In the genomic region with DNA sequence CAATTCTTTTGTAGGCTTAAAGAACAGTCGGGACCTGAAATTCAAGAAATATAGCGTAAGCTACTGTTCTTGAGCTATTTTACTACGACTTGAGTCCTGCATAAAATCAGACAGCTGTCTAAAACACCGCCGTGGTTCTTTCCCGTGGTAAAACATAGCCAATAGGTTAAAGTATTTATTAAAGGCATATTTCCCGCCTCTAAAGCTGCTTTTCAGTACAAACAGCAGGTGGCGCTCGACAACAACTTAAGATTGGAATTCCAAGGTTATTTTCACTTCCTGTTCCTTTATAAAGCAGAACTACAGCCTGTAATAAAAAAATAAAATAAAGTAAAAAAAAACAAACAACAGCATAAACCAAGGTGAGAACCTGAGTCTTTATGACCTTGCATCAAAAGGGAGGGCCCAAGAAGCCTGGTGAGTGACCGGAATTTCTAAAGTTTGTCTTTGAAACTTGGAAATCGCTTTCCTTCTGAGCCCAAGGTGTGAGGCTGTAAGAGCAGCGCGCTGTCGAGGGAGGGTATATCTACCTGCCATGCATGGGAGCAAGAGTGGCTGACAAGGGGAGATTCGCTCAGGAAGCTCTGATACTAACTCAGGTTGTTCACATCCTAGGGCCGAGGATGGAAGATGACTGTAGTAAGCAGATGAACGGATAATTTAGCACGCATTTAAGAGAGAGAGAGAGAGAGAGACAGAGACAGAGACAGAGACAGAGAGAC, we compare ENCODE assay signal across 8 mouse cellular contexts. TPM values are rescaled to one million over a fixed set of nuclear protein-coding genes. Genes with fewer than 3 reads are reported as not detected.
DNase-seq lines count a peak whose midpoint lies in the region; ATAC-seq and TF ChIP-seq lines count a peak whose summit lies in the region.

No protein-coding gene starts in this region.

- H3K27ac ChIP-seq in embryonic facial prominence, embryonic 14.5 days (replicated peaks; ENCODE audit: low read depth, low read length), result no peak overlapping the region
- H3K27ac ChIP-seq in heart, embryonic 13.5 days (replicated peaks), result no peak overlapping the region
- H3K27ac ChIP-seq in kidney, embryonic 15.5 days, result no peak overlapping the region
- no peak overlapping the region for H3K27ac ChIP-seq in limb, embryonic 15.5 days
- H3K27ac ChIP-seq in stomach, embryonic 15.5 days, result no peak overlapping the region

- H3K79me2 ChIP-seq in myocyte (ENCODE audit: control insufficient read depth, insufficient read depth), result no peaks in the 10 kb centered on the region

- WGBS in embryonic facial prominence, embryonic 14.5 days, result 31% methylated on average over 18 of the region's 18 CpGs
- WGBS in heart, embryonic 13.5 days, result 32% methylated on average over 18 of the region's 18 CpGs
- WGBS in kidney, embryonic 15.5 days, result 30% methylated on average over 18 of the region's 18 CpGs
- WGBS in limb, embryonic 15.5 days, result 30% methylated on average over 18 of the region's 18 CpGs
- 34% methylated on average over 18 of the region's 18 CpGs for WGBS in stomach, embryonic 15.5 days

- DNase-seq in 416B (ENCODE audit: low read depth), result peak; percentile 90
- peak; percentile 73 for DNase-seq in adrenal gland, postnatal 25 days
- peak; percentile 88 for DNase-seq in embryonic facial prominence, embryonic 14.5 days (ENCODE audit: low spot score)

- H3K4me1 ChIP-seq in embryonic facial prominence, embryonic 14.5 days (ENCODE audit: control insufficient read depth, insufficient read depth, low read length), result no peaks in the 10 kb centered on the region
- peaks cover 3% of the 10 kb centered on the region; the same call in 1 of the 2 replicates for H3K4me1 ChIP-seq in heart, embryonic 13.5 days
- peaks cover 5% of the 10 kb centered on the region; the same call in 1 of the 2 replicates for H3K4me1 ChIP-seq in kidney, embryonic 15.5 days
- H3K4me1 ChIP-seq in limb, embryonic 15.5 days, result peaks cover 3% of the 10 kb centered on the region; the same call in 1 of the 2 replicates
- H3K4me1 ChIP-seq in stomach, embryonic 15.5 days, result 0 out of 2 replicates have a peak, but pooled peaks cover 3% of the 10 kb centered on the region

- 0 out of 2 replicates have a peak overlapping the region, but pooled peaks have one; percentile 18 for H3K4me2 ChIP-seq in embryonic facial prominence, embryonic 14.5 days (ENCODE audit: low read depth, low read length)
- peak overlapping the region; percentile 36; the same call in 1 of the 2 replicates for H3K4me2 ChIP-seq in heart, embryonic 13.5 days
- peak overlapping the region; percentile 42 for H3K4me2 ChIP-seq in kidney, embryonic 15.5 days
- 0 out of 2 replicates have a peak overlapping the region, but pooled peaks have one; percentile 10 for H3K4me2 ChIP-seq in limb, embryonic 15.5 days
- peak overlapping the region; percentile 57 for H3K4me2 ChIP-seq in myocyte (ENCODE audit: low read depth)
- H3K4me2 ChIP-seq in stomach, embryonic 15.5 days, result peak overlapping the region; percentile 34; the same call in 1 of the 2 replicates

- peaks cover 13% of the 10 kb centered on the region for H3K27me3 ChIP-seq in embryonic facial prominence, embryonic 14.5 days (replicated peaks; ENCODE audit: control insufficient read depth, insufficient read depth, low read length)
- H3K27me3 ChIP-seq in heart, embryonic 13.5 days (replicated peaks), result no peaks in the 10 kb centered on the region
- H3K27me3 ChIP-seq in kidney, embryonic 15.5 days, result peaks cover 19% of the 10 kb centered on the region
- peaks cover 30% of the 10 kb centered on the region for H3K27me3 ChIP-seq in limb, embryonic 15.5 days
- no peaks in the 10 kb centered on the region for H3K27me3 ChIP-seq in myocyte (ENCODE audit: control insufficient read depth, insufficient read depth, insufficient read length)
- peaks cover 3% of the 10 kb centered on the region; the same call in 1 of the 2 replicates for H3K27me3 ChIP-seq in stomach, embryonic 15.5 days (replicated peaks)

- no peak for ATAC-seq in embryonic facial prominence, embryonic 14.5 days (ENCODE audit: low read depth)
- no peak for ATAC-seq in heart, embryonic 13.5 days (ENCODE audit: extremely low read depth, insufficient number of reproducible peaks, low FRiP score, low TSS enrichment)
- ATAC-seq in kidney, embryonic 15.5 days (replicated peaks; ENCODE audit: low FRiP score), result 0 out of 2 replicates have a peak, but pooled peaks have one; percentile 12
- no peak for ATAC-seq in limb, embryonic 15.5 days (ENCODE audit: insufficient number of reproducible peaks, low FRiP score, low TSS enrichment, low read depth)
- ATAC-seq in stomach, embryonic 15.5 days (ENCODE audit: insufficient read depth, low FRiP score, low read depth), result no peak

- no peak overlapping the region for H3ac ChIP-seq in myocyte (ENCODE audit: control insufficient read depth, insufficient read length)

- TF ChIP-seq POLR2A in myocyte (IDR thresholded peaks at IDR 0.05; ENCODE audit: insufficient read length, low read depth), result no peak

- H3K4me3 ChIP-seq in embryonic facial prominence, embryonic 14.5 days (ENCODE audit: low read depth, low read length), result no peak overlapping the region
- H3K4me3 ChIP-seq in heart, embryonic 13.5 days, result no peak overlapping the region
- no peak overlapping the region for H3K4me3 ChIP-seq in kidney, embryonic 15.5 days (replicated peaks)
- H3K4me3 ChIP-seq in limb, embryonic 15.5 days, result no peak overlapping the region
- no peak overlapping the region for H3K4me3 ChIP-seq in myocyte
- H3K4me3 ChIP-seq in stomach, embryonic 15.5 days (replicated peaks), result peak overlapping the region; percentile 14; the same call in 1 of the 2 replicates

- H3K9me3 ChIP-seq in embryonic facial prominence, embryonic 14.5 days (ENCODE audit: control insufficient read depth, low read length), result no peaks in the 10 kb centered on the region
- H3K9me3 ChIP-seq in heart, embryonic 13.5 days, result no peaks in the 10 kb centered on the region
- no peaks in the 10 kb centered on the region for H3K9me3 ChIP-seq in kidney, embryonic 15.5 days (replicated peaks)
- no peaks in the 10 kb centered on the region for H3K9me3 ChIP-seq in limb, embryonic 15.5 days
- H3K9me3 ChIP-seq in stomach, embryonic 15.5 days, result no peaks in the 10 kb centered on the region

- H3K9ac ChIP-seq in embryonic facial prominence, embryonic 14.5 days (ENCODE audit: low read depth, low read length), result no peak overlapping the region
- H3K9ac ChIP-seq in heart, embryonic 13.5 days, result no peak overlapping the region
- H3K9ac ChIP-seq in kidney, embryonic 15.5 days, result no peak overlapping the region
- no peak overlapping the region for H3K9ac ChIP-seq in limb, embryonic 15.5 days
- no peak overlapping the region for H3K9ac ChIP-seq in stomach, embryonic 15.5 days

- no peaks in the 10 kb centered on the region for H3K36me3 ChIP-seq in embryonic facial prominence, embryonic 14.5 days (ENCODE audit: control insufficient read depth, insufficient read depth, low read length)
- no peaks in the 10 kb centered on the region for H3K36me3 ChIP-seq in heart, embryonic 13.5 days
- no peaks in the 10 kb centered on the region for H3K36me3 ChIP-seq in kidney, embryonic 15.5 days
- H3K36me3 ChIP-seq in limb, embryonic 15.5 days, result no peaks in the 10 kb centered on the region
- H3K36me3 ChIP-seq in myocyte (ENCODE audit: control insufficient read depth, insufficient read depth), result no peaks in the 10 kb centered on the region
- H3K36me3 ChIP-seq in stomach, embryonic 15.5 days, result no peaks in the 10 kb centered on the region

TF ChIP-seq in myocyte, 11 proteins besides CTCF, POLR2A, EP300 and RAD21:
- no peak for TF ChIP-seq MAX (IDR thresholded peaks at IDR 0.05; ENCODE audit: low read depth)
- no peak for TF ChIP-seq TCF12 (IDR thresholded peaks at IDR 0.05; ENCODE audit: insufficient read depth, poor library complexity, severe bottlenecking)
- TF ChIP-seq POLR2AphosphoS2 (IDR thresholded peaks at IDR 0.05; ENCODE audit: insufficient read length, low read depth), result no peak
- TF ChIP-seq E2F4 (IDR thresholded peaks at IDR 0.05; ENCODE audit: insufficient read depth), result no peak
- no peak for TF ChIP-seq TCF3 (IDR thresholded peaks at IDR 0.05; ENCODE audit: insufficient read length, low read depth)
- TF ChIP-seq MYOD1 (IDR thresholded peaks at IDR 0.05; ENCODE audit: control insufficient read depth in 1 of 3, insufficient read length in 2 of 3, low read depth in 2 of 3), result no peak
- no peak for TF ChIP-seq USF1 (IDR thresholded peaks at IDR 0.05; ENCODE audit: low read depth)
- no peak for TF ChIP-seq MYOG (IDR thresholded peaks at IDR 0.05; ENCODE audit: control insufficient read depth in 1 of 3, insufficient read depth in 1 of 3, insufficient read length in 2 of 3, low read depth in 2 of 3)
- TF ChIP-seq CEBPB (IDR thresholded peaks at IDR 0.05; ENCODE audit: insufficient read depth, poor library complexity, severe bottlenecking), result no peak
- TF ChIP-seq REST (IDR thresholded peaks at IDR 0.05; ENCODE audit: insufficient read depth, insufficient read length), result no peak
- no peak for TF ChIP-seq SRF (IDR thresholded peaks at IDR 0.05; ENCODE audit: control insufficient read depth, insufficient read length, low read depth)
TF ChIP-seq in myocyte: peak in this region for 0.

RNA-seq across cellular contexts. Expression of gene Scrg1, which starts 26.4 kb away (rescaled TPM):
- not detected in 2 replicates for total RNA-seq in adrenal gland, postnatal 25 days (2021)
- polyA plus RNA-seq in embryonic facial prominence, embryonic 14.5 days (2014; fragmentation: Nextera tagmentation; extraction: Ambion mirVana), result 8.3 and 10.0 TPM in 2 replicates
- polyA plus RNA-seq in heart, embryonic 13.5 days (2015; fragmentation: Nextera tagmentation; extraction: Ambion mirVana), result 1.3 and 1.4 TPM in 2 replicates
- 0.39 TPM in 1 of 2 replicates, not detected in the other for polyA plus RNA-seq in kidney, embryonic 15.5 days (2015; fragmentation: Nextera tagmentation; extraction: Ambion mirVana)
- 21.4 and 26.3 TPM in 2 replicates for polyA plus RNA-seq in limb, embryonic 15.5 days (2015; fragmentation: Nextera tagmentation; extraction: Ambion mirVana)
- polyA plus RNA-seq in myocyte (2012; fragmentation: generic; extraction: Trizol), result not detected
- 0.53 and 0.79 TPM in 2 replicates for polyA plus RNA-seq in stomach, embryonic 15.5 days (2015; fragmentation: Nextera tagmentation; extraction: Ambion mirVana)

RNA-seq across cellular contexts. Expression of gene Sap30, which starts 58.3 kb away (rescaled TPM):
- 12.4 and 15.1 TPM in 2 replicates for total RNA-seq in adrenal gland, postnatal 25 days (2021)
- 32.8 and 34.4 TPM in 2 replicates for polyA plus RNA-seq in embryonic facial prominence, embryonic 14.5 days (2014; fragmentation: Nextera tagmentation; extraction: Ambion mirVana)
- 45.8 and 47.5 TPM in 2 replicates for polyA plus RNA-seq in heart, embryonic 13.5 days (2015; fragmentation: Nextera tagmentation; extraction: Ambion mirVana)
- polyA plus RNA-seq in kidney, embryonic 15.5 days (2015; fragmentation: Nextera tagmentation; extraction: Ambion mirVana), result 35.9 and 37.0 TPM in 2 replicates
- polyA plus RNA-seq in limb, embryonic 15.5 days (2015; fragmentation: Nextera tagmentation; extraction: Ambion mirVana), result 26.3 and 30.2 TPM in 2 replicates
- 32.5 TPM for polyA plus RNA-seq in myocyte (2012; fragmentation: generic; extraction: Trizol)
- polyA plus RNA-seq in stomach, embryonic 15.5 days (2015; fragmentation: Nextera tagmentation; extraction: Ambion mirVana), result 36.9 and 37.4 TPM in 2 replicates
